Mouse (Mus musculus) ES-E14 (cell line): Measurements from ENCODE around the gene Arfip1. TPM values are rescaled to one million over a fixed set of nuclear protein-coding genes. Genes with fewer than 3 reads are reported as not detected.

Experiments
- DNase-seq: peaks from one replicate; pipeline ENCODE4 v3.0.0-alpha.2; 2013; ENCODE audit warnings: low read depth, low spot score
- H3K27ac ChIP-seq: 2 replicates; pipeline ENCODE4 v1.5.1; 2012; ENCODE audit warnings: low read depth, mild to moderate bottlenecking, low read length, moderate library complexity, mixed read lengths; ENCODE audit not compliant: poor library complexity, insufficient read depth, severe bottlenecking
- H3K36me3 ChIP-seq: 2 replicates; pipeline ENCODE4 v1.6.1; 2012; ENCODE audit warnings: mild to moderate bottlenecking, low read length, moderate library complexity, mixed read lengths; ENCODE audit not compliant: control insufficient read depth, poor library complexity, insufficient read depth, severe bottlenecking
- H3K4me1 ChIP-seq, 2 experiments: fragments of 150-350 bp in 1 of 2; sonication (generic) in 1 of 2; 2 replicates each; pipeline ENCODE4 v1.6.1; 2012; ENCODE audit warnings: low read length in 2 of 2, mild to moderate bottlenecking in 1 of 2, mixed read lengths in 1 of 2; ENCODE audit not compliant: control insufficient read depth in 2 of 2, insufficient read depth in 2 of 2, poor library complexity in 1 of 2
- H3K4me3 ChIP-seq, 2 experiments: fragments of 150-350 bp in 1 of 2; sonication (generic) in 1 of 2; 2 replicates each; pipeline ENCODE4 v1.5.1; 2012; ENCODE audit warnings: low read length in 2 of 2, low read depth in 1 of 2, mild to moderate bottlenecking in 1 of 2, mixed read lengths in 1 of 2; ENCODE audit not compliant: insufficient read depth in 1 of 2, poor library complexity in 1 of 2, severe bottlenecking in 1 of 2
- H3K9ac ChIP-seq: 2 replicates; pipeline ENCODE4 v1.6.1; 2012; ENCODE audit warnings: low read depth, mild to moderate bottlenecking, low read length, mixed read lengths; ENCODE audit not compliant: poor library complexity, insufficient read depth, severe bottlenecking
- H3K9me3 ChIP-seq: fragments of 150-350 bp; sonication (generic); 2 replicates; pipeline ENCODE4 v1.6.1; 2012; ENCODE audit warnings: low read depth, mild to moderate bottlenecking, low read length; ENCODE audit not compliant: control insufficient read depth, insufficient read depth
- CHD2 ChIP-seq: IDR thresholded peaks from 2 replicates; pipeline ENCODE4 v1.6.1; 2014; ENCODE audit warnings: mild to moderate bottlenecking, low read depth, low read length, inconsistent platforms
- HCFC1 ChIP-seq: IDR thresholded peaks from 2 replicates; pipeline ENCODE4 v1.6.1; 2012; ENCODE audit warnings: low read length, inconsistent platforms, borderline replicate concordance; ENCODE audit not compliant: insufficient read depth
- MAFK ChIP-seq: IDR thresholded peaks from 2 replicates; pipeline ENCODE4 v1.6.1; 2014; ENCODE audit warnings: mild to moderate bottlenecking, low read depth, low read length, inconsistent platforms; ENCODE audit not compliant: insufficient read depth
- ZC3H11A ChIP-seq: IDR thresholded peaks from 2 replicates; pipeline ENCODE4 v1.6.1; 2012; ENCODE audit warnings: low read depth, mild to moderate bottlenecking, inconsistent platforms, low read length, borderline replicate concordance
- ZNF384 ChIP-seq: IDR thresholded peaks from 2 replicates; pipeline ENCODE4 v1.6.1; 2012; ENCODE audit warnings: low read depth, low read length, inconsistent platforms
- in situ Hi-C, 2 experiments: fragments of 600-800 bp; cut with MboI; formaldehyde crosslinking; loops; one replicate each; pipeline ENCODE4 v1.15.1; 2025; ENCODE audit warnings: low sequenced_read_pairs in 2 of 2, inconsistent platforms in 1 of 2; ENCODE audit not compliant: unreplicated experiment in 2 of 2
- total RNA-seq: library from RNA; depleted of rRNA; stranded (reverse); fragments of 300-350 nt; gene quantifications from 2 replicates; pipeline ENCODE4 v1.2.3, GENCODE M21; 2012

Gene Arfip1
- total RNA-seq, 1 experiment = 17.4 TPM

DNA sequence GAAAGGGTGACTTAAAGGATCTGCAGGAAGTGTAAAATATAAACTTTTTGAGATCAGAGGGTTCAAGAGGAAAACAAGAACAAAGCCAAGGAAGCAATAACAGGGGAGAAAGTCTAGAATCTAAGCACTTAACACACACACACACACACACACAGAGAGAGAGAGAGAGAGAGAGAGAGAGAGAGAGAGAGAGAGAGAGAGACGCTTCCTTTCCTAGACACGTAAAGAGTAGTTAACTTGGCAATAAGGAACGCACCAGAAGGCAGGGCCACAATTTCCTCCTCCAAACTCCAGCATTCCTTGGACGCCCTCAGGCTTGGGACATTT lies 766 bp downstream of the Arfip1 start:
- DNase-seq = no peak
- in situ Hi-C loops = no loop called here
- TF ChIP-seq HCFC1 = no peak
- no peak for TF ChIP-seq MAFK
- no peak for TF ChIP-seq ZNF384
- no peak for TF ChIP-seq CHD2
- TF ChIP-seq ZC3H11A = no peak
- H3K9ac ChIP-seq = peak overlapping the region; percentile 82
- H3K4me1 ChIP-seq = peaks cover under 1 to 2% of the 10 kb centered on the region in 2 experiments; a peak in 3 of 4 replicates
- H3K36me3 ChIP-seq = no peaks in the 10 kb centered on the region
- H3K27ac ChIP-seq = peak overlapping the region; percentile 59; the same call in 1 of the 2 replicates
- peak overlapping the region; percentile 81 to 86 for H3K4me3 ChIP-seq
- no peaks in the 10 kb centered on the region for H3K9me3 ChIP-seq

DNA sequence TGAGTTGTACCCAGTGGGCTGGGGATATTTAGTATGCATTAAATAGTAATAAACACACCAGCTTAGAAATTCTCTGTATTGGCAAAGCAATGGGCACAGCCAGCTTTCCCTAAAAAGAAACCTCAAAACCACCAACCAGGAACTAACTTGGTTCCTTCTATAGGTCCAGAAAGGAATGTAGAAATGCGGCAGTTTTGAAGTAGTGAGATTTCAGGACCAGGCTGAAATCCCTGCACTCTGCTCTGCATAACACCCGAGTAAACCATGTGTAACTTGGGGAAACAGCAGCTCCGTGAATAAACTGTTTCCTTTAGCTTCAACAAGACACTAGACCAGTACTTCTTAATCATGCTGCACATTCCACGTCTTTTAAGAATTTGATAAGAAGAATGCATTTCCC lies 1.7 kb downstream of the Arfip1 start:
- H3K27ac ChIP-seq = no peak overlapping the region
- no peaks in the 10 kb centered on the region for H3K36me3 ChIP-seq
- no peak overlapping the region for H3K9ac ChIP-seq
- TF ChIP-seq ZNF384 (no peak), ZC3H11A (no peak), CHD2 (no peak), HCFC1 (no peak), MAFK (no peak)
- no peak overlapping the region for H3K4me3 ChIP-seq
- H3K9me3 ChIP-seq = no peaks in the 10 kb centered on the region
- in situ Hi-C loops = no loop called here
- no peak for DNase-seq
- H3K4me1 ChIP-seq = peaks cover 2 to 5% of the 10 kb centered on the region in 2 experiments; a peak in 3 of 4 replicates

DNA sequence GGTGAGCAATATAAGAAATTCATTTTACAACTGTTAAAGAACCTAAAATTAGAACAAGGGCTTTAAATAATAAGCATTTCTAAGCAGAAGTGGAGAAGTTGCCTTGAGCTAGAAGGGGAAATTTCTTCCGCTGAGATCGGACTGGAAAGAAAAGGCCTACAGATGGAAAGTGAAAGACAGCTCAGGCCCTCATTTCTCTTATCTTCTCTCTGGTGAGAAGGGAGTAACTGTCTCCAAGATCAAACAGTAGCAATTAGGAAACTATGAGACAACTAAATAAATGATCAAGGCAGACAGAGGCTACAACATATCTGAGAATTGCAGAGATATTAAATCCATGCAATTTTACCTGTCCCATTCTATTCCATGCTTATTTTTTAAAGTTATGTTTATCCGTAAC lies 11.9 kb downstream of the Arfip1 start:
- no peaks in the 10 kb centered on the region for H3K36me3 ChIP-seq
- DNase-seq = no peak
- no peaks in the 10 kb centered on the region for H3K9me3 ChIP-seq
- in situ Hi-C loops = no loop called here
- H3K27ac ChIP-seq = no peak overlapping the region
- H3K9ac ChIP-seq = no peak overlapping the region
- no peak for TF ChIP-seq CHD2
- no peak for TF ChIP-seq HCFC1
- TF ChIP-seq MAFK = no peak
- TF ChIP-seq ZC3H11A = no peak
- no peak for TF ChIP-seq ZNF384
- peaks cover 0 to 2% of the 10 kb centered on the region in 2 experiments; a peak in 1 of 4 replicates for H3K4me1 ChIP-seq
- H3K4me3 ChIP-seq = no peak overlapping the region

DNA sequence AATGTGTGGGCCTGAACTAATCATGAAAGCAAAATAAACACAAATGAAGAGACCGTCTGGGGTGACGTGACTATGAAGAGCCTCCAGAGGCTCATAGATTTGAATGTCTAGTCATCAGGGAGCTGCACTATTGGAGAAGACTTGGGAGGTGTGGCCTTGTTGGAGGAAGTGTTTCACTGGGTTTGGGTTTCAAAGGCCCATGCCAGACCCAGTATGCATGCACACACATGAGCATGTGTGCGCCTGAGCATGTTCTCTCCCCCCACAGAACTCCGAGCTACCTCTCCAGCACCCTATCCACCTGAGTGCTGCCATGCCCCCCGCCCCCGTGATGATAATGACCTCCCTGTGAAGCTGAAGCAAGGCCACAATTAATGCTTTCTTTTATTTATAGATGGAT lies 12.8 kb downstream of the Arfip1 start:
- DNase-seq = no peak
- no peaks in the 10 kb centered on the region for H3K36me3 ChIP-seq
- H3K27ac ChIP-seq = no peak overlapping the region
- TF ChIP-seq ZNF384 (no peak), MAFK (no peak), CHD2 (no peak), HCFC1 (no peak), ZC3H11A (no peak)
- no peak overlapping the region for H3K9ac ChIP-seq
- H3K4me3 ChIP-seq = no peak overlapping the region
- no peaks in the 10 kb centered on the region for H3K9me3 ChIP-seq
- in situ Hi-C loops = no loop called here
- H3K4me1 ChIP-seq = peaks cover 0 to 2% of the 10 kb centered on the region in 2 experiments; a peak in 1 of 4 replicates

DNA sequence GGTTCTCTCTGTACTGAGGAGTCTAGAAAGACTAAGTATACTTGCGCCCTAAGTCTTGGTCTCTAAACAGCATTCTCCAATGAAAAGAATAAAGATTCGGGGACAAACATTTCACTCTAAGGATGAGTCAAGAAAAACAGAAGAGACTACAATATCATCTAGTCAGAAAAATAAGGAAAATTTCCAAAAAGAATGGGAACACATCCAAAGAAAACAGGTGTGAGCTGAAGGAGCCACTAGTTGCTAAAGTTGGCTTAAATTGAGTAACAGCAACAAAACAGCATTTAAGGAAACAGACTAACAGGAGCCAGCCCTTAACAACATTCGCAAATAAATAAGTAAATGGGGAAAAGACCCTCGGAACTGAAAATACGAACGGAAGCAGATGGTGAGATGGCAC lies 13.9 kb downstream of the Arfip1 start:
- no peaks in the 10 kb centered on the region for H3K9me3 ChIP-seq
- DNase-seq = no peak
- TF ChIP-seq HCFC1 = no peak
- no peak for TF ChIP-seq ZNF384
- no peak for TF ChIP-seq MAFK
- TF ChIP-seq ZC3H11A = no peak
- no peak for TF ChIP-seq CHD2
- H3K9ac ChIP-seq = no peak overlapping the region
- no peak overlapping the region for H3K4me3 ChIP-seq
- in situ Hi-C loops = no loop called here
- peaks cover 0 to 2% of the 10 kb centered on the region in 2 experiments; a peak in 1 of 4 replicates for H3K4me1 ChIP-seq
- no peaks in the 10 kb centered on the region for H3K36me3 ChIP-seq
- no peak overlapping the region for H3K27ac ChIP-seq
